Mouse (Mus musculus) midbrain, embryonic 15.5 days (tissue): ENCODE results near the gene Ms4a4c. TPM values are rescaled to one million over a fixed set of nuclear protein-coding genes. Genes with fewer than 3 reads are reported as not detected.
"Not testable (repeated sequence)": the region's sequence is repeated elsewhere in the genome, so short reads cannot be mapped to it uniquely, and the experiment has no call there.

Experiments used
- ATAC-seq: fragments of 200-750 bp; cut with Nextera tagmentation; replicated peaks from 2 replicates; pipeline ENCODE4 v1.8.0; 2017; ENCODE audit warnings: moderate TSS enrichment
- H3K27ac ChIP-seq: fragments of 300-500 bp; sonication (generic); 2 replicates; pipeline ENCODE4 v1.5.1; 2015; ENCODE audit warnings: mild to moderate bottlenecking, inconsistent platforms
- H3K27me3 ChIP-seq: fragments of 300-500 bp; sonication (generic); replicated peaks from 2 replicates; pipeline ENCODE4 v1.6.1; 2015; ENCODE audit warnings: inconsistent platforms
- H3K36me3 ChIP-seq: fragments of 300-500 bp; sonication (generic); replicated peaks from 2 replicates; pipeline ENCODE4 v1.6.1; 2015; ENCODE audit warnings: inconsistent platforms
- H3K4me1 ChIP-seq: fragments of 300-500 bp; sonication (generic); 2 replicates; pipeline ENCODE4 v1.6.1; 2015; ENCODE audit warnings: inconsistent platforms
- H3K4me2 ChIP-seq: fragments of 300-500 bp; sonication (generic); 2 replicates; pipeline ENCODE4 v1.6.1; 2015; ENCODE audit warnings: inconsistent platforms, mild to moderate bottlenecking, moderate library complexity
- H3K4me3 ChIP-seq: fragments of 300-500 bp; sonication (generic); 2 replicates; pipeline ENCODE4 v1.5.1; 2015; ENCODE audit warnings: mild to moderate bottlenecking, inconsistent platforms
- H3K9ac ChIP-seq: fragments of 300-500 bp; sonication (generic); 2 replicates; pipeline ENCODE4 v1.6.1; 2015; ENCODE audit warnings: mild to moderate bottlenecking, inconsistent platforms
- H3K9me3 ChIP-seq: fragments of 300-500 bp; sonication (generic); 2 replicates; pipeline ENCODE4 v1.6.1; 2016; ENCODE audit warnings: inconsistent platforms
- WGBS: fragments of 180-500 bp; shearing (Covaris S2); methylation state at CpG from one replicate; pipeline ENCODE4 v1.1.7; 2015; ENCODE audit warnings: mixed read lengths; 5-methylcytosine and 5-hydroxymethylcytosine counted together
- polyA plus RNA-seq: library from polyadenylated mRNA; unstranded; fragments of >200 nt; fragmentation: Nextera tagmentation; extraction: Ambion mirVana; gene quantifications from 2 replicates; pipeline ENCODE4 v1.2.1, GENCODE M21; 2015

Ms4a4c gene
- polyA plus RNA-seq, 1 experiment from 2014 or later = 0.32 TPM

GRCm38 (mm10) chr19:11411640-11412039, 7.1 kb downstream of the Ms4a4c start:
- H3K4me3 ChIP-seq = no peak overlapping the region
- H3K4me1 ChIP-seq = no peaks in the 10 kb centered on the region
- WGBS = 85% methylated on average over 1 of the region's 1 CpGs
- H3K9me3 ChIP-seq = no peaks in the 10 kb centered on the region
- H3K36me3 ChIP-seq = no peaks in the 10 kb centered on the region
- H3K9ac ChIP-seq = no peak overlapping the region
- H3K27ac ChIP-seq = no peak overlapping the region
- no peaks in the 10 kb centered on the region for H3K27me3 ChIP-seq
- H3K4me2 ChIP-seq = no peak overlapping the region
- no peak for ATAC-seq

- H3K4me3 ChIP-seq = no peak overlapping the region
- H3K27me3 ChIP-seq = no peaks in the 10 kb centered on the region
- no peaks in the 10 kb centered on the region for H3K9me3 ChIP-seq
- ATAC-seq = no peak
- no peak overlapping the region for H3K27ac ChIP-seq
- H3K9ac ChIP-seq = no peak overlapping the region
- H3K4me2 ChIP-seq = no peak overlapping the region
- H3K36me3 ChIP-seq = no peaks in the 10 kb centered on the region
- WGBS = 95% methylated on average over 1 of the region's 1 CpGs
- H3K4me1 ChIP-seq = no peaks in the 10 kb centered on the region
These were observed 9.5 kb downstream of the Ms4a4c start for GRCm38 (mm10) chr19:11414084-11414483.

GRCm38 (mm10) chr19:11415581-11415980, 11.0 kb downstream of the Ms4a4c start:
- Histone ChIP-seq H3K9ac (no peak overlapping the region), H3K36me3 (no peaks in the 10 kb centered on the region), H3K9me3 (no peaks in the 10 kb centered on the region), H3K27me3 (no peaks in the 10 kb centered on the region), H3K4me3 (no peak overlapping the region), H3K27ac (no peak overlapping the region), H3K4me2 (no peak overlapping the region), H3K4me1 (no peaks in the 10 kb centered on the region)
- 79% methylated on average over 3 of the region's 3 CpGs for WGBS
- no peak for ATAC-seq

- not testable (repeated sequence) for ATAC-seq, H3K36me3 ChIP-seq, H3K4me1 ChIP-seq, H3K27me3 ChIP-seq, H3K9me3 ChIP-seq, H3K9ac ChIP-seq, H3K27ac ChIP-seq, H3K4me3 ChIP-seq, H3K4me2 ChIP-seq
- 80% methylated on average over 3 of the region's 3 CpGs for WGBS
These were observed 14.3 kb downstream of the Ms4a4c start for GRCm38 (mm10) chr19:11418865-11419264.

GRCm38 (mm10) chr19:11431209-11431608, 26.6 kb downstream of the Ms4a4c start:
- 93% methylated on average over 1 of the region's 1 CpGs for WGBS
- not testable (repeated sequence) for ATAC-seq, H3K27ac ChIP-seq

GRCm38 (mm10) chr19:11435058-11435834, 30.7 kb downstream of the Ms4a4c start:
- Histone ChIP-seq H3K36me3 (no peaks in the 10 kb centered on the region), H3K4me1 (no peaks in the 10 kb centered on the region), H3K9ac (no peak overlapping the region), H3K27me3 (no peaks in the 10 kb centered on the region), H3K27ac (no peak overlapping the region), H3K4me3 (no peak overlapping the region), H3K9me3 (no peaks in the 10 kb centered on the region), H3K4me2 (no peak overlapping the region)
- no peak for ATAC-seq
- WGBS = 86% methylated on average over 4 of the region's 4 CpGs

More at GRCm38 (mm10) chr19:11431209-11431608, 26.6 kb downstream of the Ms4a4c start:
- H3K4me2 ChIP-seq, H3K36me3 ChIP-seq, H3K9me3 ChIP-seq, H3K27me3 ChIP-seq, H3K9ac ChIP-seq, H3K4me1 ChIP-seq, H3K4me3 ChIP-seq: not testable (repeated sequence)

- Histone ChIP-seq H3K9ac (no peak within 1 kb of the TSS), H3K27me3 (no peaks in the 10 kb centered on the region), H3K27ac (no peak within 1 kb of the TSS), H3K4me3 (no peak within 1 kb of the TSS), H3K4me1 (no peaks in the 10 kb centered on the region), H3K9me3 (no peaks in the 10 kb centered on the region), H3K36me3 (no peaks in the 10 kb centered on the region), H3K4me2 (no peak within 1 kb of the TSS)
- ATAC-seq = no peak
These were observed 38.8 kb downstream of the Ms4a4c start, which contains the start of gene Ms4a4b for GRCm38 (mm10) chr19:11443338-11443737. Ms4a4b (plus strand) TSS chr19:11443553.

GRCm38 (mm10) chr19:11443964-11444363, 39.4 kb downstream of the Ms4a4c start:
- no peaks in the 10 kb centered on the region for H3K27me3 ChIP-seq
- no peaks in the 10 kb centered on the region for H3K4me1 ChIP-seq
- 89% methylated on average over 5 of the region's 5 CpGs for WGBS
- no peak overlapping the region for H3K27ac ChIP-seq
- no peak overlapping the region for H3K4me3 ChIP-seq
- no peaks in the 10 kb centered on the region for H3K36me3 ChIP-seq
- H3K9ac ChIP-seq = no peak overlapping the region
- H3K4me2 ChIP-seq = no peak overlapping the region
- no peak for ATAC-seq
- H3K9me3 ChIP-seq = no peaks in the 10 kb centered on the region

GRCm38 (mm10) chr19:11447238-11447637, 42.7 kb downstream of the Ms4a4c start:
- Histone ChIP-seq H3K36me3 (no peaks in the 10 kb centered on the region), H3K4me3 (no peak overlapping the region), H3K27ac (no peak overlapping the region), H3K4me2 (no peak overlapping the region), H3K27me3 (no peaks in the 10 kb centered on the region), H3K9ac (no peak overlapping the region), H3K4me1 (no peaks in the 10 kb centered on the region), H3K9me3 (no peaks in the 10 kb centered on the region)
- 87% methylated on average over 2 of the region's 2 CpGs for WGBS
- ATAC-seq = no peak

GRCm38 (mm10) chr19:11459041-11459440, 54.5 kb downstream of the Ms4a4c start:
- H3K4me3 ChIP-seq, ATAC-seq, H3K27me3 ChIP-seq, H3K27ac ChIP-seq, H3K36me3 ChIP-seq, H3K9me3 ChIP-seq, H3K4me1 ChIP-seq, H3K4me2 ChIP-seq, H3K9ac ChIP-seq: not testable (repeated sequence)
- 81% methylated on average over 4 of the region's 4 CpGs for WGBS

GRCm38 (mm10) chr19:11464795-11465194, 60.2 kb downstream of the Ms4a4c start:
- not testable (repeated sequence) for H3K27me3 ChIP-seq, H3K9me3 ChIP-seq, H3K4me1 ChIP-seq, H3K4me3 ChIP-seq, H3K27ac ChIP-seq, ATAC-seq, H3K36me3 ChIP-seq, H3K9ac ChIP-seq, H3K4me2 ChIP-seq
- WGBS = 47% methylated on average over 1 of the region's 1 CpGs

- no peaks in the 10 kb centered on the region for H3K4me1 ChIP-seq
- no peak overlapping the region for H3K4me3 ChIP-seq
- H3K36me3 ChIP-seq = no peaks in the 10 kb centered on the region
- no peak overlapping the region for H3K4me2 ChIP-seq
- 76% methylated on average over 5 of the region's 5 CpGs for WGBS
- H3K9me3 ChIP-seq = no peaks in the 10 kb centered on the region
- H3K27ac ChIP-seq = no peak overlapping the region
- ATAC-seq = no peak
- no peaks in the 10 kb centered on the region for H3K27me3 ChIP-seq
- H3K9ac ChIP-seq = no peak overlapping the region
These were observed 61.9 kb downstream of the Ms4a4c start for GRCm38 (mm10) chr19:11466471-11466870.

- not testable (repeated sequence) for H3K9ac ChIP-seq, H3K9me3 ChIP-seq, H3K4me2 ChIP-seq, H3K27me3 ChIP-seq, H3K27ac ChIP-seq, H3K4me1 ChIP-seq, H3K4me3 ChIP-seq, H3K36me3 ChIP-seq, ATAC-seq
- 72% methylated on average over 1 of the region's 1 CpGs for WGBS
These were observed 63.8 kb downstream of the Ms4a4c start for GRCm38 (mm10) chr19:11468361-11468760.
